Mouse (Mus musculus) liver, embryonic 11.5 days (tissue): ENCODE results near the gene Ireb2. TPM values are rescaled to one million over a fixed set of nuclear protein-coding genes. Genes with fewer than 3 reads are reported as not detected.
A peak's percentile ranks its signal among the peaks of the same experiment; 100 is the strongest.

Experiments
- ATAC-seq: fragments of 200-750 bp; cut with Nextera tagmentation; replicated peaks from 2 replicates; pipeline ENCODE4 v1.8.0; 2017; ENCODE audit warnings: moderate number of reproducible peaks, mild to moderate bottlenecking, moderate TSS enrichment, moderate library complexity; ENCODE audit not compliant: low FRiP score
- DNase-seq: peaks from one replicate; pipeline ENCODE4 v3.0.0-alpha.2; 2017; ENCODE audit warnings: low spot score
- H3K27ac ChIP-seq: fragments of 300-500 bp; sonication (generic); 2 replicates; pipeline ENCODE4 v1.5.1; 2014; ENCODE audit warnings: mild to moderate bottlenecking, low read depth, low read length, control low read depth
- H3K27me3 ChIP-seq: fragments of 300-500 bp; sonication (generic); replicated peaks from 2 replicates; pipeline ENCODE4 v1.6.1; 2014; ENCODE audit warnings: low read length, mixed read lengths; ENCODE audit not compliant: control insufficient read depth, insufficient read depth
- H3K36me3 ChIP-seq: fragments of 300-500 bp; sonication (generic); 2 replicates; pipeline ENCODE4 v1.6.1; 2014; ENCODE audit warnings: mild to moderate bottlenecking, low read length, moderate library complexity, mixed read lengths; ENCODE audit not compliant: control insufficient read depth, insufficient read depth
- H3K4me1 ChIP-seq: fragments of 300-500 bp; sonication (generic); replicated peaks from 2 replicates; pipeline ENCODE4 v1.6.1; 2014; ENCODE audit warnings: low read length, mixed read lengths; ENCODE audit not compliant: control insufficient read depth, insufficient read depth
- H3K4me2 ChIP-seq: fragments of 300-500 bp; sonication (generic); 2 replicates; pipeline ENCODE4 v1.6.1; 2014; ENCODE audit warnings: mild to moderate bottlenecking, control low read depth, moderate library complexity
- H3K4me3 ChIP-seq: fragments of 300-500 bp; sonication (generic); 2 replicates; pipeline ENCODE4 v1.5.1; 2014; ENCODE audit warnings: low read depth, low read length, control low read depth
- H3K9ac ChIP-seq: fragments of 300-500 bp; sonication (generic); 2 replicates; pipeline ENCODE4 v1.6.1; 2014; ENCODE audit warnings: low read depth, low read length, control low read depth
- H3K9me3 ChIP-seq: fragments of 300-500 bp; sonication (generic); 2 replicates; pipeline ENCODE4 v1.6.1; 2016; ENCODE audit warnings: low read length, inconsistent platforms, mixed read lengths; ENCODE audit not compliant: control insufficient read depth
- WGBS: fragments of 180-500 bp; shearing (Covaris S2); extraction: QIAGEN DNeasy Blood & Tissue Kit; methylation state at CpG from one replicate; pipeline ENCODE4 v1.1.7; 2014; 5-methylcytosine and 5-hydroxymethylcytosine counted together
- polyA plus RNA-seq: library from polyadenylated mRNA; unstranded; fragments of >200 nt; fragmentation: Nextera tagmentation; extraction: Ambion mirVana; gene quantifications from 2 replicates; pipeline ENCODE4 v1.2.1, GENCODE M21; 2014

Gene Ireb2
- polyA plus RNA-seq, 1 experiment from 2014 or later = 31.3 TPM

DNA sequence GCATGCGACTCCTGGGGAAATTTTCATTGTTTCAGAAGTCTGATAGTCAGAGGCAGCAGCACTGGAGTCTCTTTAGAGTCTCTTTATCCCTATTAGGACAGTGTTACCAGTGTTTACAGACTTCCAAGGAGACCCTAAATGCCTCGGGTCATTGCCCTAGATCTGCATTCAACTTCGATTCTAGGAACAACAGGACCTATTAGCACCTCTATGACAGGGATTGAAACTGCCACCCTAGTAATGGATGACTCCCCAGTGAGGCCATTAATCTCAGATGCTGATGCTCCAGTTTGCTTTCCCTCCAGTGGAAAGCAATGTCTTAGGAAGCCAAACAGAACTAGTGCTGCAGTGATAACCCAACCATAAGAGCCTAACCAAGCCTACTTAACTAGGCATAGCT lies 6.1 kb upstream of the Ireb2 start:
- Histone ChIP-seq H3K4me2 (no peak overlapping the region), H3K36me3 (no peaks in the 10 kb centered on the region), H3K9me3 (no peaks in the 10 kb centered on the region), H3K27me3 (no peaks in the 10 kb centered on the region), H3K4me1 (no peaks in the 10 kb centered on the region), H3K9ac (no peak overlapping the region), H3K27ac (no peak overlapping the region), H3K4me3 (no peak overlapping the region)
- DNase-seq (no peak), ATAC-seq (no peak)
- WGBS = 28% methylated on average over 3 of the region's 3 CpGs

DNA sequence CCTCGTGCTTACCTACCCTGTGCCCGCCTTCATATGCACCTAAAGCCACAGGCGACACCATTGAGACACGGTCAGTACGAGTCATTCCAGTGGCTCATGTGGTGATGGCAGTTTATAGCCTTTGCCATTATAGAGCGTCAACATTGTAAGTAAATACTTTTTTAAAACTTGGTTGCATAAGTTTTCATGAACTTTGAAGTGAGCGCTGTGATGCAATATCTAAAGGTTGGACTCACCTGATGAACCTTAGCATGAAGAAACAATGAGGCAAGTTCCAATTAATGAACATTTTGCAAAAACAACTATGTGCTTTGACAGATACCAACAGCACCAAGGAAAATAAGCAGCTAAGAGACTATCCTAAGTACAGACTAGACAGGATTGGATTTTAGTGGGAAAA lies 3.1 kb upstream of the Ireb2 start:
- peaks cover 8% of the 10 kb centered on the region for H3K4me1 ChIP-seq
- DNase-seq = no peak
- WGBS = 83% methylated on average over 7 of the region's 7 CpGs

DNA sequence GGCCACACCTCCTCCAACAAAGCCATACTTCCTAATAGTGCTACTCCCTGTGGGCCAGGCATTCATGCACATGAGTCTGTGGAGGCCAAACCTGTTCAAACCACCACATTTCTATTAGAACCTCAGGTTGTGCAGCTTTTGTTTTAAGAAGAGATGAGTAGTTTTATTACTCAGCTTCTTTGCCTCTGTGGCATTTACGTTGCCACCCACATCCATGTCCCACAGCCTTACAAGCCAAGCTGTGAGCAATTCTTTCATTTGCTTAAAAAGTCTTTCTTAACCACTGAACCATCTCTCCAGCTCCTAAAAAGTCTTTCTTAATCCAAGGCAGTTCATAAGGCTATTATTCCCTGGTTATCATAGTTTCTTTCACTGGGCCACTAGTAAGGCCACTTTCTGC lies 15.2 kb downstream of the Ireb2 start:
- Histone ChIP-seq H3K4me3 (no peak overlapping the region), H3K27me3 (no peaks in the 10 kb centered on the region), H3K4me1 (no peaks in the 10 kb centered on the region), H3K9ac (no peak overlapping the region), H3K27ac (no peak overlapping the region), H3K4me2 (no peak overlapping the region), H3K36me3 (peaks cover 20% of the 10 kb centered on the region), H3K9me3 (no peaks in the 10 kb centered on the region)
- ATAC-seq (no peak), DNase-seq (no peak)
- WGBS = 97% methylated on average over 1 of the region's 1 CpGs

More for the DNA sequence above, 3.1 kb upstream of the Ireb2 start:
- Histone ChIP-seq H3K4me3 (no peak overlapping the region), H3K27me3 (no peaks in the 10 kb centered on the region), H3K36me3 (peaks cover under 1% of the 10 kb centered on the region; the same call in 1 of the 2 replicates), H3K9ac (no peak overlapping the region), H3K27ac (no peak overlapping the region), H3K4me2 (no peak overlapping the region), H3K9me3 (no peaks in the 10 kb centered on the region)
- no peak for ATAC-seq

DNA sequence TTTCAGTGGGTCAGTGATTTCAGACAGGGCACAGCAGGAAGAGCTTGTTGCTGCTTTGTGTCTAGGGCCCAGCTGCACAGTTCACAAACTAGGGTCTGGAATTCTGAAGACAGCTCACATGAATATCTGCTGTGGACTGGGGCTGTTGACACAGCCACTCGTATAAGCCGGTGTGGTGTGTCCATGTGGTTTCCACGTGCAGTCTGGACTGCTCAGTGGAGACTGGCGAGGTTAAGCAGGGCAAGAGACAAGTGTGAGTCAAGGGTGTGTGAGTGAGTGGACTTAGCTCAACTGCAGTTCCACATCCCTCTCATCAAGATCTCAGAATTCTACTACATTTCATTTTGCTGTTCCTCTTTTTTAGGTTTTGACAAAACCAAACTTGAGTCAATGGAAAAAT lies 28.5 kb downstream of the Ireb2 start:
- Histone ChIP-seq H3K27ac (no peak overlapping the region), H3K36me3 (peaks cover 20% of the 10 kb centered on the region), H3K4me2 (no peak overlapping the region), H3K27me3 (no peaks in the 10 kb centered on the region), H3K9ac (no peak overlapping the region), H3K4me3 (no peak overlapping the region), H3K4me1 (no peaks in the 10 kb centered on the region), H3K9me3 (no peaks in the 10 kb centered on the region)
- DNase-seq (no peak), ATAC-seq (no peak)
- WGBS = 91% methylated on average over 4 of the region's 4 CpGs

DNA sequence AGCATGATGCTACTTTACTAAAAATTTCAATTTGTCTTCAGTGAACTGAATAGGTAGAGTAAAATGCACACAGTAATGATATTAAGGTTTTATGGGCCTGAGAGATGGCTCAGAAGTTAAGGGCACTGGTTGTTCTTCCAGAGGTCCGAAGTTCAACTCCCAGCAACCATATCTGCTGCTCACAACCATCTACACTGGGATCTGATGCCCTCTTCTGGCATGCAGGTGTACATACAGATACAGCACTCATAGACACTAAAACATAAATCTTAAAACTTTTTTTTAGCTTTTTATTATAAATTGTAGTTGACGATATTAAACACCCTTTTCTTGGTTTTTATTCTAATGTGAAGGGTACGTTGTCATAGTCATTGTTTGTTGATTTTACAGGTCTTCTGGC lies 33.5 kb downstream of the Ireb2 start:
- H3K27ac ChIP-seq = no peak overlapping the region
- no peaks in the 10 kb centered on the region for H3K27me3 ChIP-seq

DNA sequence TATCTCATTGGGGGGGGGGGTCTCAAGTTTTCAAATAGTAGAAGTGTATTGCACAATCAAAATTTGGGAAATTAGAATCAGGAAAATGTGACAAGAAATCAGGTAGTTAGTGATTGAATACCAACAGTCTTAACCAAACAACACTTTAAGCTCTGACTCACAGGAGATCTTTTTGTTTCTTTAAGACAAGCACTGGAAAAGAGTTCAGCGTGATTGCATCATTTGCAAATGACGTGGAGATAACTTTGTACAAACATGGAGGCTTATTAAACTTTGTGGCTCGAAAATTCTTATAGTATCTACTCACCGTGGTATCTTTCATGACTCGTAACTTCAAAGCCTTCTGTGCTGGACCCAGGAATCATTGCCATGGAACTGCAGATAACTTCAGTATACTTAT lies 45.9 kb downstream of the Ireb2 start:
- WGBS = 89% methylated on average over 5 of the region's 5 CpGs
- Histone ChIP-seq H3K4me1 (no peaks in the 10 kb centered on the region), H3K36me3 (peaks cover 10% of the 10 kb centered on the region), H3K9me3 (no peaks in the 10 kb centered on the region), H3K9ac (no peak overlapping the region), H3K4me2 (no peak overlapping the region), H3K27ac (no peak overlapping the region), H3K4me3 (no peak overlapping the region), H3K27me3 (no peaks in the 10 kb centered on the region)
- no peak for DNase-seq
- ATAC-seq = no peak

More for the DNA sequence above, 33.5 kb downstream of the Ireb2 start:
- H3K36me3 ChIP-seq = peaks cover 24% of the 10 kb centered on the region
- ATAC-seq = no peak
- no peak overlapping the region for H3K4me2 ChIP-seq
- no peak overlapping the region for H3K9ac ChIP-seq
- H3K9me3 ChIP-seq = no peaks in the 10 kb centered on the region
- no peak overlapping the region for H3K4me3 ChIP-seq
- DNase-seq = no peak
- H3K4me1 ChIP-seq = no peaks in the 10 kb centered on the region
- 90% methylated on average over 3 of the region's 3 CpGs for WGBS

DNA sequence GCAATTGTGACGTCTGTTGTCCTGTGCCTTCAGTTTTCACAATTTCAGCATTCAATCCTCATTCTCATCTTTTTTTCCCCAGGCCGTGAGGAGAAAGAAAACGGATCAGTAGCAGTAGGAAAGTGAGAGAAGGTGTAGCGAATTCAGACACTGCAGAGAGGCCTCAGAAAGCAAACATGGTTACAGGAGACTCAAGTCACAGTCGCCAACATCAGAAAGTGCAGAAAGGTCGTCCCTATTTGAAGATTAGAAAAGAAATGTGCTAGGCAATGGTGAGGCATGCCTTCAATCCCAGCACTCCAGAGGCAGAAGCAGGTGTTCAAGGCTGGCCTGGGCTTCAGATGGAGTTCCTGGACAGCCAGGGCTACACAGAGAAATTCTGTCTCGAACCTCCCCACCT lies 52.0 kb downstream of the Ireb2 start:
- no peak for DNase-seq
- H3K27me3 ChIP-seq = 0 out of 2 replicates have a peak, but pooled peaks cover 2% of the 10 kb centered on the region
- H3K27ac ChIP-seq = no peak overlapping the region
- 0 out of 2 replicates have a peak, but pooled peaks cover 4% of the 10 kb centered on the region for H3K4me1 ChIP-seq
- H3K4me3 ChIP-seq = no peak overlapping the region
- H3K9ac ChIP-seq = no peak overlapping the region
- no peak for ATAC-seq
- 73% methylated on average over 7 of the region's 7 CpGs for WGBS
- H3K9me3 ChIP-seq = peaks cover 3% of the 10 kb centered on the region; the same call in 1 of the 2 replicates
- H3K4me2 ChIP-seq = no peak overlapping the region
- H3K36me3 ChIP-seq = no peaks in the 10 kb centered on the region

DNA sequence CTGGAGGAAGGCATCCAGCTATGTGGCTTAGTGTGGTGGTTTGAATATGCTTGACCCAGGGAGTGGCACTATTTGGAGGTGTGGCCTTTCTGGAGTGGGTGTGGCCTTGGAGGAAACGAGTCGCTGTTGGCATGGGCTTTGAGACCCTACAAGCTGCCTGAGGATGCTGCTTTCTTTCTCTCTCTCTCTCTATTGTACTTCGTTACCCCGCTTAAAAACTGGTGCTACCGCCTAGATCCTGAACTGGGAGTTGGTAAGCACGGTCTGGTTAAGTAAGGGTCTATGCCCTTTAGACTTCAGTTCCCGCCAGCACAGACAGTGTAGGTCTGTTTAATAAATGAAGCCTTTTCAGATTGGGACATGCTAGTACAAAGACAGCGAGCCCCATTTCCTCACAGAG lies 52.8 kb downstream of the Ireb2 start:
- Histone ChIP-seq H3K4me2 (peak overlapping the region; percentile 78), H3K27ac (no peak overlapping the region), H3K9me3 (peaks cover 3% of the 10 kb centered on the region; the same call in 1 of the 2 replicates), H3K36me3 (no peaks in the 10 kb centered on the region), H3K4me1 (0 out of 2 replicates have a peak, but pooled peaks cover 4% of the 10 kb centered on the region), H3K4me3 (no peak overlapping the region), H3K27me3 (0 out of 2 replicates have a peak, but pooled peaks cover 2% of the 10 kb centered on the region), H3K9ac (no peak overlapping the region)
- 0 out of 2 replicates have a peak, but pooled peaks have one; percentile 4 for ATAC-seq
- no peak for DNase-seq
- WGBS = 71% methylated on average over 8 of the region's 8 CpGs

DNA sequence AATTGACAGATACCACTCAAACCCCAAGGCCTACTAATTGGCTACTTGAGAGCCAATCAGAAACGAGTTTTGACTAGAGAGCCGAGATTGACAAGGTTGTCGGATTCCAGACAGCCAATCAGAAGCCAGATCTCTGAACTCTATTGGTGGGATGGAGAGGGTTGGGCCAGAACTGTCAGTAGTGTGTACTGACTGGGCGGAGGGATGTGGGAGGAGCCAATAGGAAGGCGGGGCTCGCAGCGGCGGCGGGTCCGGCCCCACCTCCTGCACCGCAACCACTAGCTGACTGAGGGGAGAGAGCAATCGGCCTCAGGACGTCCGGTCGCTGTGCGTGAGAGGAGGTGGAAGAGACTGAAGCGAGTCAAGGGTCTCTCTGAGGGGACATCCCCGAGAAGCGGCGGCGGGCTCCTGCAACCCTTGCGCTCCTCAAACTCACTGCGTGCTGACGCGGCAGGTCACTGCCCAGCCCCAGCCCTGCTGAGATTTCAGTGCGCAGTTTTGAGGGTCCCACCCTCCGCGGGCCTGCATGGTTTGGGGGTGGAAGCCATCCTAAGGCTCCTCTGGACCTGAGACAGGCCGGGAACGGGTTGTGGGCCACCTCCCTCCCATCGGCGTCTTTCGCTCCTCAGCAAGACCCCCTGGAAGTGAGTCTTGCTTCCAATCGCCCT lies 53.6 kb downstream of the Ireb2 start, which contains the start of gene Hykk:
Gene Hykk (plus strand): TSS at position 274 of the 668 bp plus-strand sequence.
- no peak within 1 kb of the TSS for H3K27ac ChIP-seq

More for the DNA sequence above, 53.6 kb downstream of the Ireb2 start, which contains the start of gene Hykk:
- 0 out of 2 replicates have a peak, but pooled peaks cover 2% of the 10 kb centered on the region for H3K27me3 ChIP-seq
- H3K36me3 ChIP-seq = no peaks in the 10 kb centered on the region
- WGBS = under 1% methylated on average over 34 of the region's 34 CpGs
- ATAC-seq = peak; percentile 93
- DNase-seq = peak; percentile 76
- peaks cover 3% of the 10 kb centered on the region; the same call in 1 of the 2 replicates for H3K9me3 ChIP-seq
- H3K4me1 ChIP-seq = 0 out of 2 replicates have a peak, but pooled peaks cover 4% of the 10 kb centered on the region
- H3K9ac ChIP-seq = peak within 1 kb of the TSS; percentile 34; the same call in 1 of the 2 replicates
- peak within 1 kb of the TSS; percentile 78 for H3K4me2 ChIP-seq
- H3K4me3 ChIP-seq = peak within 1 kb of the TSS; percentile 65
